ENCODE assay signal across 12 mouse cellular contexts in genomic region chr11:114321974-114322373, GRCm38 (mm10).
"Had no signal": no experiment of that assay in that cellular context is flagged by ENCODE, and none has a peak within 500 bp of the region (broad histone marks: within the 10 kb centered on the region; RNA-seq: fewer than 3 reads in every experiment).

No protein-coding gene starts in this region.

- H3K4me1 ChIP-seq: limb, embryonic 12.5 days; lung, embryonic 15.5 days had no signal

- H3K4me2 ChIP-seq: limb, embryonic 12.5 days; liver, embryonic 13.5 days; lung, embryonic 15.5 days; midbrain, embryonic 11.5 days; midbrain, embryonic 15.5 days; neural tube, embryonic 12.5 days had no signal

- H3K4me3 ChIP-seq: limb, embryonic 12.5 days; liver, embryonic 13.5 days; lung, embryonic 15.5 days; megakaryocyte, embryonic 14.5 days; midbrain, embryonic 15.5 days; neural tube, embryonic 12.5 days had no signal

- H3K27me3 ChIP-seq: limb, embryonic 12.5 days; liver, embryonic 13.5 days; lung, embryonic 15.5 days; midbrain, embryonic 15.5 days; neural tube, embryonic 12.5 days had no signal

- H3K9ac ChIP-seq: limb, embryonic 12.5 days; liver, embryonic 13.5 days; liver, postnatal 0 days; lung, embryonic 15.5 days; midbrain, embryonic 15.5 days; neural tube, embryonic 12.5 days had no signal

- H3K9me3 ChIP-seq: limb, embryonic 12.5 days; liver, embryonic 13.5 days; lung, embryonic 15.5 days; midbrain, embryonic 15.5 days; neural tube, embryonic 12.5 days had no signal

- DNase-seq: kidney, postnatal 25 days; liver, embryonic 13.5 days; liver, postnatal 0 days; lung, postnatal 14 days had no signal

- H3K27ac ChIP-seq: limb, embryonic 12.5 days; liver, embryonic 13.5 days; lung, embryonic 15.5 days; macrophage; neural tube, embryonic 12.5 days; stomach, postnatal 0 days had no signal

- H3K36me3 ChIP-seq: limb, embryonic 12.5 days; liver, embryonic 13.5 days; lung, embryonic 15.5 days; midbrain, embryonic 15.5 days; neural tube, embryonic 12.5 days had no signal
